Mouse (Mus musculus) natural killer cell, adult 2 months (primary cell): Measurements from ENCODE around the gene Rbm19.

Experiments used
- DNase-seq, 2 experiments: peaks; one replicate each; pipeline ENCODE4 v3.0.0; 2022; ENCODE audit warnings: low spot score in 2 of 2

Rbm19 gene

DNA sequence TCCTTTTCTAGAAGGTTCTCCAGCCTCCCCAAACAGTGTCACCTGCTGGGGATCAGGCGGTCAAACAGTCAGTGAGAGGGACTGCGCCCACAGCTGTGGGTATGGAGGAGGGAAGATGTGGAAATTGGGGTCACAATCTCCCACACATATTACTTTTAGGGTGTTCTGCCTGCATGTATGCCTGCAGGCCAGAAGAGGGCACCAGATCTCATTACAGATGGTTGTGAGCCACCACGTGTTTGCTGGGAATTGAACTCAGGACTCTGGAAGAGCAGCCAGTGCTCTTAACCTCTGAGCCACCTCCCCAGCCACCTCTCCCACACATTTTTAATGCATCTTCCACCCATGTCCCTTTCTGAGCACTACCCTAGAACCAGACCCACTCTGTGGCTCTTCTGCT lies 88.1 kb downstream of the Rbm19 start:
- DNase-seq: no peak

DNA sequence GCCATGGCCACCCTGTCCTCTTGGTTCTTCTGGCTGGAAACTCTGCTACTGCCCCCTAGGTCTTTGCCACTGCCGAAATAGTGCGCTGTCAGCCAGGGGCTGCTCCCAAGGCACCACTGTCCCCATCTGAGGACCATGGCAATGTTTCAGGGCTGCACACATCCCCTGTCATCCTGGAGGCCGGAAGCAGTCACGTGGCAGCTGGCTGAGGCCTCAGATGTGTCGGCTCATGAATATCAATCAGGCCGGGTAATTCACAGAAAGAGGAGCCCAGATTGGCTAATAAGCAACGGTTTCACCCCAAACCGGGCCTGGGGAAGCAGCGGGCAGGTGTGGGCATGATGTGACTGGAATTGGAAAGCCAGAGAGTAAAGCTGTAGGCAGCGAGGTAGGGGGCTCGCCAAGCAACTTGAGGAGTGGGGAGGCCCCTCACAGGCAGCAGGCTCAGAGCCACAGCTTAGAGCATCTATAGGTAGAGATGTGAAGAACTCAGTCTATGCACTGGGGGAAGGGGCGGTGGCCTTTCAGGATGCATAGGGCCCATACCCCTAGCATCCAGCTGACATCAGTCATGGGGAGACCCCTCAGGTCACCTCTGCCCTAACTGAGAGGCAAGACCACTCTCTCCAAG lies 90.2 kb downstream of the Rbm19 start:
- no peak for DNase-seq

DNA sequence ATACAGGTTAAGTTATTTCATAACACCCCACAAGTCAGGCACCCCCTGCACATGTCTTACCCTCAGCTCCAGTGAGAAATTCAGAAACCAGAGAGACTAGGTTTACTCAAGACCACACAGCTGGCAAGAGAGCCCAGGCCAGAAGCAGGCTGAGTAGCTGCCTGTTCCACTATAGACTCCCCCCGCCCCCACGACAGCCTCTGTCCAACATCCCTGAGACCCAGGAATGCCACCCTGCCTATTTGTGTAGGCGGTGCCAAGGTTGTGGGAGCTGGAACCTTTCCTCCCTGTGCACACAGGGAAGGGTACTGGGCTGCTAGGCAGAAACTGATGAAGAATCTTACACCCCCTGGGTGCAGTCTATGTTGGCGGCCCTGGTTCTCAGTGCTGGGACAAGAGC lies 91.2 kb downstream of the Rbm19 start:
- no peak for DNase-seq

- DNase-seq: no peak
Observed at GRCm38 (mm10) chr5:120210668-120211067, 94.4 kb downstream of the Rbm19 start.

- DNase-seq: no peak
Observed at GRCm38 (mm10) chr5:120211182-120211581, 94.9 kb downstream of the Rbm19 start.

DNA sequence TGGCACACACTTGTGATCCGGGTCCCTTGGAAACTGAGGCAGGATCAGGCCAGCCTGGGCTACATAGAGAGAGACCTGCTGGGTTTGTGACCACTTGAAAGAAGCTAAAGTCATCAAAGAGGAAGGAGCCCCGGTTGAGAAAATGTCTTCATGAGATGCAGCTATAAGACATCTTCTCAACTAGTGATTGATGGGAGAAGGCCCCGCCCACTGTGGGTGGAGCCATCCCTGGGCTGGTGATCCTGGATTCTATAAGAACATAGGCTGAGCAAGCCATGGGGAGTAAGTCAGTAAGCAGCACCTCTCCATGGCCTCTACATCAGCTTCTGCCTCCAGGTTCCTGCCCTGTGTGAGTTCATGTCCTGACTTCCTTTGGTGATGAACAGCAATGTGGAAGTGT lies 98.2 kb downstream of the Rbm19 start:
- no peak for DNase-seq

DNA sequence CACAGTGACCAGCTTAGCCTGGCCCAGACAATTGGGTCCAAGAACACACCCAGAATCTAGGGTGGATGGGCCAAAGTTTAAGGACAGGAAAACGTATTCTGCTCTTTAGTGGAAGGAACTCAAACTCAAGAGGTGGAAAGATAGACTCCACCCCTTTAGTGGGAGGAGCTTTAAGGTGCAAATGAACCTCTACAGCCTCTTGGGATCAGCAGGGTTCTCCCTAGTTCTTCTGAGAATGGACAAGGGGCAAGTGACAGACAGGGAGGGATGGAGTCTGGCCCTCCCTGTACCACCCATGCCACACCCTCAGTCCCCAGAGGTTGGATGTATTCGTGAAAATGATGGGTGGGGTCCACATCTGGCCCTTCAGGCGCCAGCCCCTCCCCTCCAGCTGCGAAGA lies 105.0 kb downstream of the Rbm19 start:
- DNase-seq: no peak

DNA sequence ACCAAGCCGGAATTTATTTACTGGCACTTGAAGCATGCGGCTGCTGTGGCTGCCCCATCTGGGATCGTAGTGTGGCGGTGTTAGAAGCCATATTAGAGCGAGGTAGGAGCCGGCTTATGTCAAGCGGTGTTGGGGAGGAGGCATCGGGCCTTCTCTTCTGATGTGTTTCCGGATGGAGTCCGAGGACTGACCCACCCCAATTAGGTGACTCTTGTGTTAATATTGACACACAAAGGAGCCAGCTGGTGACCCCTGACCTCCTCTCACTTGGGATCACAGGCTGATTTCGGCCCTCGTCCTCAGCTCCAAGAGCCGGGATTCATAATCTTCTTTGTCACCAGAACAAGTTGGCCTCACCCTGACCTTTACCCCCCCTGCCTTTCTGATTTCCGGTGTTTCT lies 109.1 kb downstream of the Rbm19 start:
- no peak for DNase-seq

DNA sequence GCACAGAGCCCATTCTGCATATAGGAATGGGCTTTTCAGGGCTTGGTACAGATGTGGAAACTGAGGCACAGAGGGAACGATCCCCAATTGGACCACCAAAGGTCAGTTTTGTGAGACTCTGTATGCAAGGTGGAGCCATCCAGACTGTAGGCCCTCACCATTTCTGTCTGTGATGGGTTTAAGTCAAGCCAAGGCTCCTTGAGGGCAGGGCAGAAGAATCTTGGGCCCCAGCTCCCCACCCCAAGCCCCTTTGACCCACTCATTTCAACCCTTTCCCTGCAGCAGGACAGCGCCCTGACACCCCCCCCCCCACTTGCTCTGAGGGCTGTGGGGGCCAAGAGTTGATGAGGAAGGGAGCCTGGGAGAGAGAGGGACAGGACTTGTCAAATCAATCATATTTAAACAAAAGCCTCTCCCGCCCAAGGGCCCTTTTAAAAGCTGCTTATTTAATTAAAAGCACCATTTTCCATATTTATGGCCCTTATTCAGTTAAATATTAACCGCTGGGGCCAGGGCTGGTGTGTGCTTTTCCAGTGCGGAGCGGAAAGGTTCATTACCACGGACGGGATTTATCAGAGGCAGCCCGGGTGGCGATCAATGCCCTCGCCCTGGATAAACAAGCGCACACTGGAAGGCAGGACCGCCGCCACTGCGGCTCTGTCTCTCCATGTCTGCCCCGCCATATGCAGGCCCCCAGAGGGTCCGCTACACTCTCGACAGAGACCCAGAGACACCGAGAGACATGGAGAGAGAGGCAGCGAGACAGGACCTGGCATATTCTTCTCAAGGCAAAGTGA lies 112.5 kb downstream of the Rbm19 start:
- DNase-seq: no peak

DNA sequence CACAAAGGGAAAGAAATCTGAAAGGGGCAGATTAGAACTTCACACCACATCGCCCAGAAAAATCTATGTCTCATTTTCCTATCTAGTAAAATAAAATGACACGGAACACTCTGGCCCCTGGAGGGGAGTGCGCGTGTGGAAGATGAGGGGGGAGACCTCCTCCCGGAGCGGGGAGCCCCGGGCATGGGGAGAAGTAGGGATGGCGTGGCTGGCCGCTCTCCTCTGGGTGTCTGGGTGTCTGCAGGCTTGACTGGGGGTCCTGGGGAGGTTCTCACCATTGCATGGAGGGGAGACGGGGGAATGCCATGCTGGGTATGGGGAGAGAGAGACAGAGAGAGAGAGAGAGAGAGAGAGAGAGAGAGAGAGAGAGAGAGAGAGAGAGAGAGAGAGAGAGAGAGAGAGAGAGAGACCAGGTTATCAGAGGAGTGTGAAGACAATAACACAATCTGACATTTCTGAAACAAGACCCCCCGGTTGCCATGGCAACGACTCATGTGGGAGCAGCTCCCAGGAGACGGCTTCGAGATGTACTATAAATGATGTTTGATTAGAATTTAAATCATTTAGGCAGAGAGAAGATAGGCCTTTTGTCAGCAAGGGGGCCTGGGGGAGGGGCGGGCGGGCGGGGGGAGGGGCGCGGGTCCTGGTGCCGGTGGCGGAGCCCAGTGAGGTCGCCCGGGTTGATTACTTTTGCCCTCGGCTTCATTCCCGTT lies 115.3 kb downstream of the Rbm19 start:
- DNase-seq: no peak

DNA sequence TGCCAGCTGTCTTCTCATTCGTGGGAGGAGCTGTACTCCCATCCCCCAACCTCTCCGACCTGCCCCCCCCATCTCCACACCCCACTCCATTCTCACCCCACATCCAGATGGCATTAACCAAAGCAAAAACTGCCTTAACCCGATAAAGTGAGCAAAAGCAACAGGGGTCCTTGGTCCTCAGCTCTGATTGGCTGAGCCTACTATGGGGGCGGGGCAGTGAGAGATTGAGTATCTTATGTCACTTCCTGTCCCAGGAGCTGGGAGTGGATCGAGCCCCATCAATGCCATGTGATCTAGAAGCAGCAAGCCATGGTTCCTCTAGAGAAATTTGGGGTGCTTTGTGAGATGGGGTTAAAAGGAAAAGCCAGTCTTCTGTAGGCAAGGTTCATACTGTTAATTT lies 118.9 kb downstream of the Rbm19 start:
- DNase-seq: no peak

DNA sequence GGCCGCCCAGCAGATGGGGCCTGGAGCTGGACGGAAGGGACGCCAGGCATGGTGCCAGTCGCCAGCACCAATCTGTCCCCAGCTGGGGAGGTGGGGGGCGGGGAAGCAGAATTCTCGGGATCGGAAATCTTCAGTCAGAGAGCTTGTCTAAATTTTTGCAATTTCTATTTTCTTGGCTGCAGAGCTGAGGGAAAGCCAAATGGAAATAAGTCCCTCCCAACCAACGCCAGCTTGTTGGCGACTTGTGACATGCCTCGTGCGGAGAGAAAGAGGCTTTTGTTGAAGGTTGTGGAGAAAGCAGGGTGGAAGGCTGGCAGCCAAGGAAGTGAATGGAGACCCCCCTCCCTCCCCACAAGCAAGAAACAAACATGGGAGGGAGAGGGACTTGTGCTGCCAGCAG lies 119.3 kb downstream of the Rbm19 start:
- DNase-seq: no peak

- no peak for DNase-seq
Observed at GRCm38 (mm10) chr5:120240071-120240470, 123.8 kb downstream of the Rbm19 start.

DNA sequence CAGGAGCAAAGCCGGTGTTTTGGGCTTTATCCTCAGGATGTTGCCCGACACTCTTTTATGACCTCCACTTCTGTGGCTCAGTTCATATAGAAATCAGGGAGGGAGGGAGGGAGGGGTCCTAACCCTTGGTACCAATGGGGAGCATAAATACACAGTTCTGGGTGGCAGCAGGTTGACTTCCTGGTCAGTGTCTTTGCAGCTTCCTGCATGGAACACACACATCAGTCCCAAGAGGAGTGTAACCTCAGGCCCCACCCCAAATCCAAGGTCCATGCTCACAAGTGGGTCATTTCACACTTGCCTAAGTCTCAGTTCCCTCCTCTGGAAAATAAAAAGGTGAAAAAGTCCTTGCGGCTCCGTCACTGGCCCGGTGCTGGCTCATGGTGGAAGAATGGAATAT lies 129.1 kb downstream of the Rbm19 start:
- no peak for DNase-seq
